Mouse (Mus musculus) lung, adult 18-20 months (tissue): ENCODE results near the gene Serpina3c.
"Not testable (repeated sequence)": the region's sequence is repeated elsewhere in the genome, so short reads cannot be mapped to it uniquely, and the experiment has no call there.

Experiments used
- DNase-seq, 2 experiments: peaks; one replicate each; pipeline ENCODE4 v3.0.0; 2022; ENCODE audit warnings: mixed read lengths in 2 of 2

Serpina3c gene

GRCm38 (mm10) chr12:104153656-104154055 lies at the start of gene Serpina3c:
Serpina3c (minus strand) TSS chr12:104153870.
- peak in 1 of 2 experiments; percentile 3 for DNase-seq

DNA sequence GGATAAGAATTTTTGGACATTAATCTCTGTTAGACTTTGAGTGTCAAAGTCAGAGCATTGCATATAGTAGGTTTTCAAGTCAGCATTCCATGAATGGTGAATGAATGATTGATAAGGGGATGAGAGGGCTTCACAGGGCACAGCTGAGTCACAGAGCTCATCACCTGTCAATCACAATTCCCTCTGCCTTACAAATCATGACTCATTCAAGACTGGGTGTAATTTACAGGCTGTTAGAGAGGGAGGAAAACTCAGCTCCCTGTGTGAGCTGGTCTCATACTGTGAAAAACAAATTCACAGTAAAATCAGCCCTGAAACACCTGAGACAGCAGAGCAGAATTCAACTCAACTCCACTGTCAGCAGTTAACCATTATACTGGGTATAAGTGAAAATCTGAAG lies 37.2 kb upstream of the Serpina3c start:
- no peak for DNase-seq

- no peak for DNase-seq
These were observed 35.6 kb upstream of the Serpina3c start for GRCm38 (mm10) chr12:104189246-104189645.

DNA sequence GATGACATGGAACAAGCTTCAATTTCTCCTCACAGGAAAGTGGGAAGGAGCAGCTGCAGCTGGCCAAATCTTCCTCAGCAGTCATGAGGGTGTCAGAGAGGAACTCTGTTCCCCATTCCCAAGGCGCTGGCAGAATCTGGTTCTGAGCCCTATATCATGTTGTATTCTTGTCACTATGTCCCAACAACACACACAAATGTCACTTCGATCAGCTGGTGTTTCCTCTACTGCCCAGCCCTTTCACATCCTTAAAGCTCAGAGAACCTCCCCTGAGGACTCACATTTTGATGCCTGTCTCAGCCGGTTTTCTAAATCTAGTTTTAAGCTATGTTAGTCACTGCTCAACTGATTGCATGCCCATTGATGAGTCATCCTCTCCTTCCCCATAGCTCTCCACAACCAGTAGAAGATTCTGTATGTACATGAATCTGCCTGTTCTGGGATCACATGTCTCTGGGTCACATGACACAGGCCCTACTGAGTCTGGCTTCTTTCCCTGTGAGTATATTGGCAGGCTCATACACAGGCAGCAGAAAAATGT lies 32.4 kb upstream of the Serpina3c start:
- peak in 1 of 2 experiments; percentile 43 for DNase-seq

- no peak for DNase-seq
These were observed 31.4 kb upstream of the Serpina3c start for GRCm38 (mm10) chr12:104185046-104185445.

- no peak for DNase-seq
These were observed 25.3 kb upstream of the Serpina3c start for GRCm38 (mm10) chr12:104178987-104179386.

DNA sequence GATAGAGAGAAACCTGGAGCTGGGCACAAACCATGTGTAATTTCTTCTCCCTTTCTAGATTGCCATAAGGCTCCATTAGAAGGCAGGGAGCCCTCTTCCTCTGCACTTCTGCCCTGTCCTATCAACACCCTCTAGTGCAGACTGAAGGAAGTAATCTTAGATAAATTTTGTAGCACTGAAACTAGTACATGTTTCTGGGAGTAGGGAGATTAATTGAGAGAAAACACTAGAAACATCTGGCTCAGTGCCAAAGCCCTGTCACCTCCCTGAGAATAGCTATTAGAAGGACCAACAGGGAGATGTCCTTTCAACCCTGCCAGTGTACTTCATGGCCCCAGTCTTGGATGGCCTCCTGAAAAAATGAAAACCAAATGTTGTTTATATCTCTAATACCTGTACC lies 24.9 kb upstream of the Serpina3c start:
- no peak for DNase-seq

DNA sequence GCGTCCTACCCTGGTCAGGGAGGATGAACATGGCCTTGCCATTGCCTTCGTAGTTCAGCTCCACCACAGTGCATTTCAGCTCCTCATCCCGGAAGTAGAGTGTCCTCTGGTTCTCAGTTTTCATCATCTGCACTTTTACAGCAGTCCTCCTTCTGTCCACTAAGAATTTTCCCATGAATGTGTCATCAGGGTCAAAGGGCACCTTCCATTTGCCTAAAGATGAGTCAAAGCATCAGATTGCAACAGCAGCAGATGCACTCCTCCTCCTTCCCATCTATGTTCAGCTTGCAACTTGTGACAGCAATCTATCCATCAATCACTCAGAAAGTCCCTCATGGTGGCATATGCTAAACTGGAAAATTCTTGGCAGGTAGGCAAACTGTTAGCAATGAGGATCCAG lies 22.0 kb upstream of the Serpina3c start:
- DNase-seq: peak in 1 of 2 experiments; percentile 6

- peak; percentile 20 to 50 for DNase-seq
These were observed 21.1 kb upstream of the Serpina3c start for GRCm38 (mm10) chr12:104174747-104175146.

GRCm38 (mm10) chr12:104153041-104153645 lies 527 bp downstream of the Serpina3c start:
- peak in 1 of 2 experiments; percentile 6 for DNase-seq

- peak in 1 of 2 experiments; percentile 11 for DNase-seq
These were observed 1.7 kb downstream of the Serpina3c start for GRCm38 (mm10) chr12:104151989-104152388.

DNA sequence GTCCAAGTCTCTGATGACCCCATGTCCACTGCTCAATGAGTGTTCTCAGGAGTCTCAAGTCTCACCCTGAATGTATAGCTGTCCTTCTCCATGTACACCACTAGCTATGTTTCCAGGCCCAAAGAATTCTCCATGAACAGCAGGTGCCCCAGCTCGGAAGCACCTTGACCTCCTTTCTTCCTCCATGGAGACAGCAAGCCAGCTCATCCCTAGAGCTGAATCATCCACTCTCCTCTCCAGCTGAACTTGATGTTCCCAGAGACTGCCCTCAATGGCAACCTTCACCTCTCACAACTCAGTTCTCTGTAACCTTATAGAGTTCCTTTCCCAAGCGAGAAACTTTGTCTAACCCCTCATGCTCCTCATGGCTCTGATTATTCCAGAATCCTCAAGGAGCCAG lies 8.1 kb downstream of the Serpina3c start:
- no peak for DNase-seq

DNA sequence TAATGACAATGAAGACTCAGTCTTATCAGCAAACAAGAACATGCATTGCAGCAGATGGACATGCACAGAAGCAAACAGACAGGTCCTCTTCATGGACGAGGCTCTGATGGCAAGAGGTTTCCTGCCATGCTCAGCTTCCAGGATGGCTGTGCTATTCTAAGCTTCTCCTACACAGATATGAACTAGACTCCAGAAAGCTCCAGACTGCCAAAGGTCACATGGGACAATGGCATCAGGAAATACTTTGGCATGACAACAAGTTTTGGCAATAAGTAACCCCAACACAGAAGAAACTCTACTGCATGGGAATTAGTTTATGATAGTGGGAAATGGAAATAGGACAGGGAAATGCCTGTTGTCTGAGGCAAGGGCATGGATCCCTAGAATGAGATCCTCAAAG lies 10.4 kb downstream of the Serpina3c start:
- DNase-seq: no peak

DNA sequence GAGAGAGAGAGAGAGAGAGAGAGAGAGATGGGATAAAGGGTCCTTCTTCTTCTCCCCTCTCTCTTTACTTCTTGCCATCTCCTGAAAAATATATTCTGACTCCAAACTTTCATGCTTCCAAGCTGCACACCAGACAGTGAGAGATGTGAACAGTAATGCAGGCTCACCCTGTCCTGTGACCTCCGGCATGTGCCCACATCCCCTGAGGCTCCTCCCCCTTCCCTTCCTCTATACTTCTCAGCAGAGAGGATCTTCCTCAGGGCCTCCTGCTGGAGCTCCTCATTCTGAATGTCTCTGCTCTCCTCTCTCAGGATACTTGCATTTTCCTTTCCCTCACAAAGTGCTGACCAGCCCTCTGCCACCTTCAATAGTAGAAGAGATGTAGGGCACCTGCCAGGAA lies 11.2 kb downstream of the Serpina3c start:
- no peak for DNase-seq

DNA sequence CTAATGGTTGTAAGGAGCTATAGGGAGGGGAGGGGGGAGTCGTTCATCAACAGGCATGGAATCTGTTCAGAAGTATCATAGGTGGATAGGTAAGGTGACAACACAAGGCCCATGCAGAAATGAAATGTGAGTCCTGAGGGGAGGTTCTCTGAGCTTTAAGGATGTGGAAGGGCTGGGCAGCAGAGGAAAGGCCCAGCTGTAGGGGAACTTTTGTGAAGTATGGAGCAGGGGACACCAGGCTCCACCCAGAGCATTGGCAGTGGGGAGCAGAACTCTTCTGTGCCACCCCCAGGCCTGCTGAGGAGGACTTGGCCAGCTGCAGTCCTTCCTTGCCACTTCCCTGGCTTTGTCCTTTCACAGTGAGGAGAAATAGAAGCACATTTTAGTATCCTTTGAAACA lies 12.2 kb downstream of the Serpina3c start:
- DNase-seq: no peak

GRCm38 (mm10) chr12:104140543-104141103 lies 13.0 kb downstream of the Serpina3c start:
- no peak for DNase-seq

DNA sequence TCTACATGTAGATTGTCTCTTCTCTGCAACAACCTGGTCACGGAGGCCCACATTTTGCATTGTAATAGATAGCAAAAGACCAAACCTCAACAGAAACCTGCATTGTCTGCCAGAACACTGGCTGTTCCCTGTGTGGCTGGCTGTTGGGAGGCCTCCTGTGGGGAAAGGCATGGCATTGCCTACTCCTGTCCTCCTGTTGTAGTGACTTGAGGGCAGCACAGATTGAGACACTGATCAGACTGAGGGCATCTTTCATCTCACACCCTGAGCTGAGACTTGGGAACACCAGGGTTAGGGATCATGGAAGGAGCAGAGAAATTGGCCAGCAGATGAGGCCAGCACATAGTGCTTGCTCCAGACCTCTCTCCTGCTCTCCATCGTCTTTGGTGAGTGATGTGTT lies 15.5 kb downstream of the Serpina3c start:
- no peak for DNase-seq

DNA sequence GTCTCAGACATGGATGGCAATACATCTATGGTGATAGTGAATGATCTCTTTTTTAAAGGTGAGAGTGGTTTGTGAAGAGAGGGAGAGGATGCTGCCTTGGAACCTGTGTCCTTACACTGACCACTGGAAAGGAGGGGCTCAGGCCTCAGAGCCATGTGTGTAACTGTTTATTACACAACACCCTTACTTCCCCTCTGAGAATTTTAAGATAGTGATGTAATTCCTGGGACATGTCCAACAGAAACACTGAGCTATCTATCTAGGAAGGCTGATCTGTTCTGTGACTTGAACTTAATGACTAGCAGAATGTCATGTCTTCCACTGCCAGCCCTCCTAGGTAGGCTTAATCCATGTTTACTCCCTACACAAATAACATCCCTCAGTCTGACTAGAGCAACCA lies 22.6 kb downstream of the Serpina3c start:
- DNase-seq: peak in 1 of 2 experiments; percentile 9

- no peak for DNase-seq
These were observed 26.0 kb downstream of the Serpina3c start, which contains the start of gene Serpina3b for GRCm38 (mm10) chr12:104127696-104128095. Serpina3b (plus strand) TSS chr12:104127996.

DNA sequence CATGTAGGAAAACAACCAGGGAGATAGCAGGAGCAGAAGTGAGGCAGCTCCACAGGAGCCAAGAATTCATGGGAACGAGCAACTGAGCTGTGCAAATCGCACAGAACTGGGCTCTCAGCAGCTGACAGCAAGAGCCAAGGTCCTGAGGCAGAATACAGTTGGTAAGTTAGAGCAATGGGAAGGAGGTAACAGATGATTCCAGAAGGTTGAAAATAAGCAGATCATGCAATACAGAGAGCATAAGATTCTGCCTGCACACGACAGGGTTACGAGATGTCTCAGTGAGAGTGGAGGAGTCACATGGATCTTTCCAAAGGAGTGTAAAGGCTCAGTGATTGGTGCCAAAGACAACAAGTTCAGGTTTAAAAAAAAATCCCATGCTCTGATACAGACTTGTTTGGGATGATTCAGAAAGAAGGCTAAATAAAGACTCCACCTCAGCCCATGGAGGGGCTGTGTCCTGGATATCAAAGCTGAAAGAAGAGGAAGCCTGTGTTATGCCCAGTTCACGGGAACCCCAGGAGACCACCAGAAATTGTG lies 28.6 kb downstream of the Serpina3c start:
- DNase-seq: no peak

DNA sequence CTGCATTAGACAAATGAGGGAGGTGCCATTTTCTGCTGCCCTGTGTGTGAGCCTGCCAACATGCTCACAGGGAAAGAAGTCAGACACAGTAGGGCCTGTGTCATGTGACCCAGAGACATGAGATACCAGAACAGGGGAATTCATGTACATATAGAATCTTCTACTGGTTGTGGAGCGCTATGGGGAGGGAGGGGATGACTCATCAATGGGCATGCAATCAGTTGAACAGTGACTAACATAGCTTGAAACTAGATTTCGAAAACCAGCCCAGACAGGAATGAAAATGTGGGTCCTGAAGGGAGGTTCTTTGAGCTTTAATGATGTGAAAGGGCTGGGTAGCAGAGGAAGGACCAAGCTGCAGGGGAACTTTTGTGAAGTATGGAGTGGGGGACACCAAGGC lies 29.7 kb downstream of the Serpina3c start:
- no peak for DNase-seq

DNA sequence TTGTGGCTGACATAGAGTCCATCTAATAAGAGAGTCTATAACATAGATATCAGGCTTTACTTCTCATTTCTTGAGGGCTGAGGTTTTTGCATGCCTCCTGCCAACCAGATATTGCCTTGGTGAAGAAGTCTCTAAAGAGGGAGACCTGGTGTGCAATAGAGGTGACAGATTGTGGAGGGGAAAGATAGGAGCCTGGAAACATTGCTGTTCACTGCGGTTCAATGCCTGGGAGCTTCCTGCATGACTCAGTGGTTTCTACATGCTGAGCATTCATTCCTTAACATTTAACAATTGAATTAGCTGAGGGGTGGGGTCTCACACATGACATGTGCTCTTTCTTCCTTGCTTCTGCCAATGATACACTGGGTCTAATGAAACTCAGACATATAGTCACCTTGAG lies 30.6 kb downstream of the Serpina3c start:
- no peak for DNase-seq

DNA sequence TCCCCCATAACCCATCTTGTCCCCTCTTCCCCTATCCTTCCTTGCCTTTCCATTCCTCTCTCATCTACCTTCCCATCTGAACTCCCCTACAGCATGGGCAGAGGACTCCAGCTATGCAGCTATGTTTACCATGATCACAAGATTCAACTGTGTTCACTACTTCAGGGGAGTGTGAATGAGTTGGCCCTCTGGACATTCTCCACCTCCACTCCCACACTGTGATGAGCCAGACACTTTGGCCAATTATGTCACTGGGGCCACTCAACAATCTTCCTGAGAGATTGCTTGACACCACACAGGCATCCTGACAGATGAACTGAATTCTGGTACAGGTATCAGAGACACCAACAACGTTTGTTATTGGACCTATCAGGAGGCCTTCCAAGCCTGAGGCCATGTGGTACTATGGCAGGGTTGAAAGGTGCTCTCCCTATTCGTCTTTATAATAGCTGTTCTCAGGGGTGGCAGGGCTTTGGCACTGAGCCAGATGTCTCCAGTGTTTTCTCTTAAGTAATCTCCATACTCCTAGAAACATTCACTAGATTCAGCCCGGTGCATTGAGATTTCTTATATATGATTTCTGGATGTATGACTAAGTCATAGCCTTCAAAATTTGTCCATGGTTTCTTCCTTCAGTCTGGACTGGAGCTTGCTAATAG lies 38.6 kb downstream of the Serpina3c start:
- no peak for DNase-seq

GRCm38 (mm10) chr12:104112333-104112732 lies 41.3 kb downstream of the Serpina3c start, which contains the start of gene Serpina3a:
Serpina3a (plus strand) TSS chr12:104112724.
- not testable (repeated sequence) for DNase-seq
